Mouse (Mus musculus) cerebral cortex, adult 2 months (tissue): ENCODE measurements around the gene Msl3l2.

Experiments used
- WGBS: fragments of 180-500 bp; shearing (Covaris S2); methylation state at CpG from one replicate; pipeline ENCODE4 v1.1.7; 2018; 5-methylcytosine and 5-hydroxymethylcytosine counted together

Gene Msl3l2

DNA sequence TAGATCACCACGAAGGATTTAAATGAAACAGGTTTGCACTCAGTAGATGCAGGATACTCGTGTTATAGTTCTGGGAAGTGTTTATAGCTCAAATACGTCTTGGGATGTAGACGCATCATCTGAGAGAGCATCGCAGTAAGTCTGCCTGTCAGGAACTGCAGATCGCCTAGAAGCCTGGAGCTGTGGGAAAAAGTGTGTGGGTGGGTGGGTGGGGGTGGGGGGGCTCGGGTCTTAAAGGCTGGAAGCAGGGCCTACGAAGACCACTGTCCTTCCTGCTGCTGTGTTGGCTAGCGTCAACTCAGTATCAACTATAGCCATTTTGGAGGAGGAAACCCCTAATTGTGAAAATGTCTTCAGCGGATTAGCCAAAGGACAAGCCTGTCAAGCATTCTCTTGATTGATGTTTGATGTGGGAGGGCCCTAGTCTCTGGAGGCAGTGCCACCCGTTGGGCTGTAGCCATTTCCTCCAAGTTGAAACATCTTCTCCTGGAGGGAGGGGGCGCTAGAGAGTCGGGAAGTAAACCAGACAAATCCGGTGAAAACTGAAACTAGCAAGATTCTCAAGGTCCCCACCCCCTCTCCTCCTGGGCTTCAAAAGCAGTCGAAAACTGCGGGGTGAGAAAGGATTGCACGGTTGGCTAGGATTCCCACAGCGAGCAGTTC lies at the start of gene Msl3l2:
Msl3l2 (plus strand) TSS at position 585 of the 663 bp plus-strand sequence.
- 24% methylated on average over 18 of the region's 18 CpGs for WGBS

DNA sequence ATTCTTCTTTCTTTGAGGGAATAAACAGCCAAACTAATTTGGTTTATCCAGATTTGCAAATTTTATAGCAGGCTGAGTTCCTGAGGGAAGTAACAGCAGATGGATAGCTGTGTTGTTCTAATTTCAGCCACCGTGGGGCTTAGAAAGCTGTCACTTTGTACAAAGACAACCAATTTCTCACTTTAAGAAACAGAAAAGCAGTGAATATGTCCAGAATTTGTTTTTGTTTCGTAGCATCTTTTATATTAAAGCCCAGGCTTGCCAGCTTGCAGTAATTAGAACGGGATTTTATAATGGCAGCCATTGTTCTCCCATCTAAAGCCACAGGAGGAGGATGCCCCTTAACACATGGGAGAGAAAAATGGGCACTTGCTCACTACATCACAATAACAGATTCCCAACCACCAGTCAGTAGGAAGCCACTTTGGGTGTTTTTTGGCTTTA lies 47.7 kb upstream of the Msl3l2 start:
- WGBS = 18% methylated on average over 3 of the region's 3 CpGs

GRCm38 (mm10) chr10:56061238-56061830 lies 45.4 kb upstream of the Msl3l2 start:
- 57% methylated on average over 2 of the region's 2 CpGs for WGBS

GRCm38 (mm10) chr10:56062746-56063145 lies 44.0 kb upstream of the Msl3l2 start:
- WGBS = 44% methylated on average over 2 of the region's 2 CpGs

- WGBS = 84% methylated on average over 4 of the region's 4 CpGs
These were observed 17.0 kb upstream of the Msl3l2 start for GRCm38 (mm10) chr10:56089714-56090113.

- WGBS = 88% methylated on average over 5 of the region's 5 CpGs
These were observed 12.1 kb upstream of the Msl3l2 start for GRCm38 (mm10) chr10:56094586-56094985.

- 93% methylated on average over 3 of the region's 3 CpGs for WGBS
These were observed 7.6 kb upstream of the Msl3l2 start for GRCm38 (mm10) chr10:56099126-56099525.

GRCm38 (mm10) chr10:56099641-56100310 lies 6.9 kb upstream of the Msl3l2 start:
- 84% methylated on average over 3 of the region's 3 CpGs for WGBS

DNA sequence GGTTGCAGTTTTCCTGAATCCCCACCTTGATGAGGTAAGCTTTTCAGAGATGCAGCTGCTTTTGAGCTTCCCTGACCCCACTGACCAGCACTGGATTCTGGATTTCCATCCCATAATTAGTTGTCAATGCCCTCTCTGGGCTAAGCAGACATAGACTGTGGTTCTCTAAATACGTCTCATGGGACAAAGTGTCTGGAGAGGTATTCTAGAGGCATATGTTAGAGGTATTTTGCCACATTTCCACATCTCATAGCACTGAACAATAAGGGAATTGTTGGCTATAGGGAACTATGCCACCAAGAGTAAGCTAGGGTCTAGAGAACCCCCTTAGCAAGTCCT lies 248 bp downstream of the Msl3l2 start:
- 18% methylated on average over 1 of the region's 1 CpGs for WGBS

- 3% methylated on average over 50 of the region's 50 CpGs for WGBS
These were observed 8.4 kb downstream of the Msl3l2 start for GRCm38 (mm10) chr10:56114951-56115635.

DNA sequence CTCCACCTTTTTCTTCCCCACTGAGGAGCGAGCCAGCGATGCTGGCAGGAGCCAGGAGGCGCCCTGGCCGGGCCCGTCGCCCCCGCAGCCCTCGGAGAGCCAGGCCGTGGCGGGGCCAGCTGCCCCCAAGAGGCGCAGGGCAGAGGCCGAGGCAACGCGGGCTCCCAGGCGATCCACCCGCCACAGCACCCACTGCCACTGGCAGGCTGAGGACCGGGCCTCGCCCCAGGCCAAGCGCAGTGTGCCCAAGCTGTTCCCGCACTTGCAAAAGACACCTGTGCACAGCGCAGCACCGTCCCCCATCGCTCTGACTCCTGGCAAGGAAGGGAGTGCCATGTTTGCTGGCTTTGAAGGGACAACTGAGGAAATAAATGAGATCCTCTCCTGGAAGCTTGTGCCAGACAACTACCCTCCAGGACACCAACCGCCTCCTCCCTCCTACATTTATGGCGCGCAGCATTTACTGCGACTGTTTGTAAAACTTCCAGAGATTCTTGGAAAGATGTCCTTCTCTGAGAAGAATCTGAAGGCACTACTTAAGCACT lies 9.0 kb downstream of the Msl3l2 start:
- 17% methylated on average over 27 of the region's 27 CpGs for WGBS

- 96% methylated on average over 1 of the region's 1 CpGs for WGBS
These were observed 20.3 kb downstream of the Msl3l2 start for GRCm38 (mm10) chr10:56126972-56127371.

DNA sequence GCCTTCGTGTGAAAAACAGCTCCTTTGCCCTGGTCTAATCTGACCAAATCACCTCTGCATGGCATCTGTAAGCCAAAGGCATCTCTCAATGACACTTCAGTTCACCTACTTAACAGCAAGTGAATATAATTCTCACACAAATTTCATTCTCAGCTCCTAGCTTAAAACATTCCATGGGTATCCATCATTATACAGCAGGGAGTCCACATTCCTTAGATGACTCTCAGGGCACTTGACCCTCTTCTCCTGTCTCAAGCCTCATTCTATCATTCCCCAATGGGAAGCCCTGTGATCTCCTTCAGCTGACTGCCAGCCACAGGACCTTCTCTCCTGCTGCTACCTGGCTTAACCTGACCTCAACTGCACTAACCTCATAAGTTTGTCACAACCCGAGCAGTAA lies 22.9 kb downstream of the Msl3l2 start:
- WGBS = 93% methylated on average over 2 of the region's 2 CpGs

- WGBS = 94% methylated on average over 5 of the region's 5 CpGs
These were observed 30.5 kb downstream of the Msl3l2 start for GRCm38 (mm10) chr10:56137191-56137590.

DNA sequence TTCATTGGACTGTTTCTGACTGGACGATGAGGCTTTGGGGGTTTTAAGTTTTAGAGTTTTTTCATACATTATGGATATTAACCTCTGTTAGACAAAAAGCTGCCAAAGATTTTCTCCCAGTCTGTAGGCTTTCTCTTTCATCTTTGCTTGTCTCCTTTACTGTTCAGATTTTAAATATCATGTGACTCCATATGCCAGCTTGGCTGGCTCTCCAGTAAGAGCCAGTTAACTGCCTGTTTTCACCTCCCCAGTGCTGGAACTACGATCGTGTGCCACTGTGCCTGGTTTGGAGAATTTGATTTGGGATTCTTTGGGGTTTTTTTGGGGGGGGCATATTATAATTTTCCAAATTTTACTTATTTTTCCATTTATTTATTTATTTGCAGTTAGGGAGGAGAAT lies 42.2 kb downstream of the Msl3l2 start:
- 82% methylated on average over 3 of the region's 3 CpGs for WGBS

DNA sequence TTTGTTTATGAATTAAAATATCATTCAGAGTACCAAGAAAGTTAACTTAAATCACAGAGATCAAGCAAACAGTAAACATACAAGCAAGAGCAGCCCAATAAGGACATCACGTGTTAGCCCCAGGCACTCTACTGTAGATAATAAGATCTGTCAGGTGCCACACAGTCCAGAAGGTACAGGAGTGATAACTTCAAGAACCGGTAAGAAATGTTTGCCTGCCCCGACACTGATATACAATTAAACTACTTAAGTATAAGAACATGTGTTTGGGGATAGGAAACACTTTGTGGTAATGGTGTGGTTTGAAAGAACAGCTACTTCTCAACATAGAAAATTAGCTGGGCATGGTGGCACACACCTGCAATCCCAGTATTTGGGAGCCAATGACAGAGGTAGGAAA lies 50.2 kb downstream of the Msl3l2 start:
- WGBS = 95% methylated on average over 3 of the region's 3 CpGs

DNA sequence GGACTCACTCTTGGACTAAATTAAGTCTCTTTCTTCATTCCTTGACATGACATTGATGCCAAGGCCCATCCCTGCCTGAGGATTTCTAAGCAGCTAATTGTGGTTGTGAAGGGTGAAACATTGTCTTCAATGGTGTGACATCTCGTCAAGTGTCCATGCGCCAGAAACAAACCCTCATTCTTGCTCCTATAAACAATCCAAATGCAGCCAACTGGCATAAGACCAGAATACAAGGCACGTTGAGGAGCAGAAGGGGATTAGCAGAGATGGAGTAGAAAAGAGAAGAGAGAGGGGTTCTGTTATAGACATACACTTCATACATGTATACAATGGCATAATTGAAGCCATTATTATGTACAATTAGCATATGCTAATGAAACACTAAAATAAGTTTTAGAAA lies 51.5 kb downstream of the Msl3l2 start:
- 49% methylated on average over 3 of the region's 3 CpGs for WGBS

DNA sequence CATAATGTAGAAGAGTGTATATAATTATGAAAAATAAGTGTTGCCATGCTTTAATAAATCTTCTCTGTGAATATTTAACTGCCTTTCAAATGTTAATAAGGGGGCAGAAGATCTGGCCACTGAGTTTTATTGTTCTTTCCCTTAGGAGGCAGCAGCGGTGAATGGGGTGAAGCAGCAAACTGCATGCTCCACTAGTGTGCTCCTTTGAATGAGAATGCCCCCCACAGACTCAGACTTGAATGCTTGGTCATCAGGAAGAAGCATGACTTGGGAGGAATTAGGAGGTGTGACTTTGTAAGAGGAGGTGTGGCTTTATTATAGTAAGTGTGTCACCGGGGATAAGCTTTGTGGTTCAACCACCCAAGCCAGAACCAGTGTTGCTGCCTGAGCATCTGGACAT lies 52.0 kb downstream of the Msl3l2 start:
- 73% methylated on average over 2 of the region's 2 CpGs for WGBS

DNA sequence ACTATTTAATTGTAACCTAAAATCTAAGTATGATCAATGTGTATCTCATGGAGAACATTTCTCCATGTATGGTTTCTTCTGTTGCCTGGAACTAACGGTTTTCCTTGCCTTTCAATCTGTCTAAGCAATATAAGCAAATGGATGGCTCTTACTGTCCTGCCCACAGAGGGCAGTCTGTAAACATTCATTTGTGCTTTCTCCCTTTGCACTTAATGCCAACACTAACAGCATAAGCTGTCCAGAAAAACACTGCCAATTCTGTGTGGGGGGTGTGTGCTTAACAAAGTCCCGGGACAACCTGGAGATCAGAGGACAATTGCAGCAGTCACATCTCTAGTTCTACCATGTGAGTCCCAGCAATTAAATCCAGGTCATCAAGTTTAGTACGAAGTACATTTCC lies 57.7 kb downstream of the Msl3l2 start:
- 54% methylated on average over 3 of the region's 3 CpGs for WGBS

DNA sequence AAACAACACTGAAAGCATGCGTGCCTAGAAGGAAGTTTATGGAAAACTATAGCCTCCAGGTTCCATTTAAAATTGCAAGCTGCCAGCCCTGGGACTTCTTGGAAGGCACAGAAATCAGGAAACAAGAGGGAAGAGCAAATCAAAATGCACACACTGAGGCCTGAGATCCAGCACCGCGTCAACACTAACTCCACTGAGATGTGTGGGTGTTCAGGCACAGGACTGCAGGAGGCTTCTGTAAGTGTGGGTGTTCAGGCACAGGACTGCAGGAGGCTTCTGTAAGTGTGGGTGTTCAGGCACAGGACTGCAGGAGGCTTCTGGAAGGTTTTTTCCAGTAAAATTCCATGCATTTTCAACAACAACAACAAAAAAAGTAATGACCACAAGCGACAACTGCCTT lies 59.0 kb downstream of the Msl3l2 start:
- 56% methylated on average over 4 of the region's 4 CpGs for WGBS
